Mouse (Mus musculus) ES-E14 (cell line): ENCODE data around the gene Ffar4. TPM values are rescaled to one million over a fixed set of nuclear protein-coding genes. Genes with fewer than 3 reads are reported as not detected.

Experiments
- DNase-seq: peaks from one replicate; pipeline ENCODE4 v3.0.0-alpha.2; 2013; ENCODE audit warnings: low read depth, low spot score
- H3K27ac ChIP-seq: 2 replicates; pipeline ENCODE4 v1.5.1; 2012; ENCODE audit warnings: low read depth, mild to moderate bottlenecking, low read length, moderate library complexity, mixed read lengths; ENCODE audit not compliant: poor library complexity, insufficient read depth, severe bottlenecking
- H3K36me3 ChIP-seq: 2 replicates; pipeline ENCODE4 v1.6.1; 2012; ENCODE audit warnings: mild to moderate bottlenecking, low read length, moderate library complexity, mixed read lengths; ENCODE audit not compliant: control insufficient read depth, poor library complexity, insufficient read depth, severe bottlenecking
- H3K4me1 ChIP-seq, 2 experiments: fragments of 150-350 bp in 1 of 2; sonication (generic) in 1 of 2; 2 replicates each; pipeline ENCODE4 v1.6.1; 2012; ENCODE audit warnings: low read length in 2 of 2, mild to moderate bottlenecking in 1 of 2, mixed read lengths in 1 of 2; ENCODE audit not compliant: control insufficient read depth in 2 of 2, insufficient read depth in 2 of 2, poor library complexity in 1 of 2
- H3K4me3 ChIP-seq, 2 experiments: fragments of 150-350 bp in 1 of 2; sonication (generic) in 1 of 2; 2 replicates each; pipeline ENCODE4 v1.5.1; 2012; ENCODE audit warnings: low read length in 2 of 2, low read depth in 1 of 2, mild to moderate bottlenecking in 1 of 2, mixed read lengths in 1 of 2; ENCODE audit not compliant: insufficient read depth in 1 of 2, poor library complexity in 1 of 2, severe bottlenecking in 1 of 2
- H3K9ac ChIP-seq: 2 replicates; pipeline ENCODE4 v1.6.1; 2012; ENCODE audit warnings: low read depth, mild to moderate bottlenecking, low read length, mixed read lengths; ENCODE audit not compliant: poor library complexity, insufficient read depth, severe bottlenecking
- H3K9me3 ChIP-seq: fragments of 150-350 bp; sonication (generic); 2 replicates; pipeline ENCODE4 v1.6.1; 2012; ENCODE audit warnings: low read depth, mild to moderate bottlenecking, low read length; ENCODE audit not compliant: control insufficient read depth, insufficient read depth
- CHD2 ChIP-seq: IDR thresholded peaks from 2 replicates; pipeline ENCODE4 v1.6.1; 2014; ENCODE audit warnings: mild to moderate bottlenecking, low read depth, low read length, inconsistent platforms
- HCFC1 ChIP-seq: IDR thresholded peaks from 2 replicates; pipeline ENCODE4 v1.6.1; 2012; ENCODE audit warnings: low read length, inconsistent platforms, borderline replicate concordance; ENCODE audit not compliant: insufficient read depth
- MAFK ChIP-seq: IDR thresholded peaks from 2 replicates; pipeline ENCODE4 v1.6.1; 2014; ENCODE audit warnings: mild to moderate bottlenecking, low read depth, low read length, inconsistent platforms; ENCODE audit not compliant: insufficient read depth
- ZC3H11A ChIP-seq: IDR thresholded peaks from 2 replicates; pipeline ENCODE4 v1.6.1; 2012; ENCODE audit warnings: low read depth, mild to moderate bottlenecking, inconsistent platforms, low read length, borderline replicate concordance
- ZNF384 ChIP-seq: IDR thresholded peaks from 2 replicates; pipeline ENCODE4 v1.6.1; 2012; ENCODE audit warnings: low read depth, low read length, inconsistent platforms
- in situ Hi-C, 2 experiments: fragments of 600-800 bp; cut with MboI; formaldehyde crosslinking; loops; one replicate each; pipeline ENCODE4 v1.15.1; 2025; ENCODE audit warnings: low sequenced_read_pairs in 2 of 2, inconsistent platforms in 1 of 2; ENCODE audit not compliant: unreplicated experiment in 2 of 2
- total RNA-seq: library from RNA; depleted of rRNA; stranded (reverse); fragments of 300-350 nt; gene quantifications from 2 replicates; pipeline ENCODE4 v1.2.3, GENCODE M21; 2012

The Ffar4 gene
- total RNA-seq, 1 experiment: 0.22 TPM

DNA sequence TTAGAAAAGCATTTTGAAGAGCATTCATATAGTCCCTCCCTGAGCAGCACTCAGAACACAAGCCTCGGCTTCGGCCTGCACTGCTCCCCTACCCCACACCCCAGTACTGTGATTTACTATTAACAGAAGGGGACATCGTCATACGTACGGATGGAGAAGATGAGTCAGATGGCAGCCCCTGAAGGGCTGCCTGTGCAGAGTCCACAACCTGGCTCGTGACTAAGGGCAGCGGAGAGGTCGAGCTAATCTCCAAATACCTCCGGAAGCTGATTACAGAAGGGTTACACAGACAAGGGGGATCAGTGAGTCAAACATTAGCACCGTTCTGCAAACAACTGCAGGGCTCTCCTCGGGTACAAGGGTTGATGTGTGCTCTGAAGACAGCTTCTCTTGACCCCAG, 37.1 kb downstream of the Ffar4 start:
- in situ Hi-C loops: no loop called here
- H3K9me3 ChIP-seq: no peaks in the 10 kb centered on the region
- no peak for DNase-seq
- TF ChIP-seq MAFK: no peak
- TF ChIP-seq HCFC1: no peak
- no peak for TF ChIP-seq ZC3H11A
- TF ChIP-seq ZNF384: no peak
- TF ChIP-seq CHD2: no peak
- no peaks in the 10 kb centered on the region for H3K4me1 ChIP-seq
- no peaks in the 10 kb centered on the region for H3K36me3 ChIP-seq
- no peak overlapping the region for H3K9ac ChIP-seq
- H3K4me3 ChIP-seq: no peak overlapping the region
- no peak overlapping the region for H3K27ac ChIP-seq

DNA sequence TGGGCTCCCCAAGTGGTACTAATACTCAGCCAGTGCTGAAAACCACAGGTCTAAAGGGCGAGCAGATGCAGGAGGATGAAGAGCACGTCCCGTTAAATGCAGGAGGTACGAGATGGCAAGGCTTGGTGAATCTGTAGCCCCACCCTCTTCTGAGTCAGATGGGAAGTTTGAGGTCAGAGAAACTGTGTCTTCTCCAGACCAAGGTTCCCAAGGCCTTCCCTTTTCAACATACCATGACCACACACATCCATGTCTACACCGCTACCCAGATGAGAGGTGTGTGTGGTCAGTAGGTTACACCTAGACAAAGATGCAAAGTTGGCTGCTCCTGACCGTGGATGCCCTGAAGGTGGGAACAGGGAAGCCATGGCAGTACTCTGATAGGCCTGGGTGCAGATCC, 37.9 kb downstream of the Ffar4 start:
- Histone ChIP-seq H3K9ac (no peak overlapping the region), H3K4me1 (no peaks in the 10 kb centered on the region), H3K4me3 (no peak overlapping the region), H3K9me3 (no peaks in the 10 kb centered on the region), H3K27ac (no peak overlapping the region), H3K36me3 (no peaks in the 10 kb centered on the region)
- in situ Hi-C loops: no loop called here
- TF ChIP-seq ZC3H11A (no peak), CHD2 (no peak), ZNF384 (no peak), MAFK (no peak), HCFC1 (no peak)
- no peak for DNase-seq

DNA sequence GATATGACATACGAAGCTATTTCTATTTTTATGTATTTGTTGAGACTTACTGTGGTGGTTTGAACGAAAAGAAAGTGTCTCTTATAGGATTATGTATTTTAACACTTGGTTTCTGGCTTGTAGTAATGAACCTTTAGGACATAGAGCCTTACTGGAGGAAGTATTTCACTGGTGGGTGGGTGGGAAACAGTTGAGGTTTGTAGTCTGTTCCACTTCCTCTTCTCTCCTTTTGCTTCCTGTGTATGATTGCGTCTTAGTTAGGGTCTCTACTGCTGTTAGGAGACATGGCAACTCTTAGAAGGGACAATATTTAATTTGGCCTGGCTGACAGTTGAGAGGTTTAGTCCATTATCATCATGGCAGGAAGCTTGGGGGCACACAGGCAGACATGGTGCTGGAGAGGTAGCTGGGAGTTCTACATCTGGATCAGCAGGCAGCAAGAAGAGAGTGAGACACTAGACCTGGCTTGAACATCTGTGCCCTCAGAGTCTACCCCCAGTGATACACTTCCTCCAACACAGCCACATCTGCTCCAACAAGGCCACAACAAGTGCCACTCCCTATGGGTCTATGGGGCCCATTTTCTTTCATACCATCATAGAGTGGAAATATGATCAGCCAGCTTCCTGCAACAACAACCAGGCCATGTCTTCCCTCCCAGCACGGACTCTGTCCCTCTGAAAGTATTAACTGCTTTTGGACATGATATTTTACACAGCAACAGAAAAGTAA, 46.8 kb downstream of the Ffar4 start:
- Histone ChIP-seq H3K4me3 (no peak overlapping the region), H3K27ac (no peak overlapping the region), H3K4me1 (no peaks in the 10 kb centered on the region), H3K9me3 (no peaks in the 10 kb centered on the region), H3K9ac (no peak overlapping the region), H3K36me3 (no peaks in the 10 kb centered on the region)
- DNase-seq: no peak
- TF ChIP-seq ZC3H11A (no peak), ZNF384 (no peak), MAFK (no peak), HCFC1 (no peak)
- in situ Hi-C loops: no loop called here

DNA sequence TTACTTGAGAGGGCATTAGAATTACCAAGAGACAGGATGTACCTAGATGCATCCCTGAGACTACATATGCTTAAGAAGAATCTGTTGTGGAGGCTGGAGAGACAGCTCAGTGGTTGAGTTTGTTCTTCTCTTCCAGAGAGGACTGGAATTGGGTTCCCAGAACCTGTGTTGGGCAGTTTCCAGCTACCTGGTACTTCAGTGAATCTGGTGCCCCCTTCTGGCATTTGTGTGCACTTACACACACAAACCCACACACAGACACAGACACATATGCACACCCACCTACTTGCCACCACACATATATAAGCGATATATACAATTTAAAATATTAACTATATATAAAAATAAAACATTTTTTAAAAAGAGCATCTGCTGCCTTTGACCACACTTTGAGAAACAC, 59.4 kb downstream of the Ffar4 start:
- H3K4me1 ChIP-seq: no peaks in the 10 kb centered on the region
- TF ChIP-seq MAFK (no peak), ZNF384 (no peak), CHD2 (no peak), ZC3H11A (peak; percentile 70; the same call in 1 of the 2 replicates), HCFC1 (no peak)
- no peaks in the 10 kb centered on the region for H3K9me3 ChIP-seq
- DNase-seq: peak; percentile 38
- no peak overlapping the region for H3K9ac ChIP-seq
- no peak overlapping the region for H3K4me3 ChIP-seq
- no peak overlapping the region for H3K27ac ChIP-seq
- no peaks in the 10 kb centered on the region for H3K36me3 ChIP-seq
- in situ Hi-C loops: no loop called here
